Mouse (Mus musculus): ENCODE measurements around the gene Olfr282.

GRCm38 (mm10) chr15:98486433-98487021 lies 55.5 kb downstream of the Olfr282 start:
- TF ChIP-seq CTCF (IDR thresholded peaks at IDR 0.05; ENCODE audit: extremely low read depth, insufficient read length, insufficient replicate concordance, low read depth, low read length) (no peak), POLR2A (IDR thresholded peaks at IDR 0.05; ENCODE audit: low read depth, low read length) (no peak)

Measured in small intestine, adult 2 months (tissue).